Mouse (Mus musculus): Measurements from ENCODE around the gene Lamp1. TPM values are rescaled to one million over a fixed set of nuclear protein-coding genes. Genes with fewer than 3 reads are reported as not detected.

Gene Lamp1
- 272 and 298 TPM in 2 replicates for polyA plus RNA-seq (2014; fragmentation: Nextera tagmentation; extraction: Ambion mirVana)

GRCm38 (mm10) chr8:13158718-13159376 lies at the start of gene Lamp1:
Lamp1 (plus strand) TSS chr8:13159161.
- WGBS: under 1% methylated on average over 47 of the region's 50 CpGs
- Histone ChIP-seq H3K9me3 (ENCODE audit: control insufficient read depth, low read depth, low read length) (no peaks in the 10 kb centered on the region), H3K4me1 (ENCODE audit: control insufficient read depth, insufficient read depth, low read length) (peaks cover 11% of the 10 kb centered on the region), H3K9ac (replicated peaks; ENCODE audit: low read depth, low read length) (peak within 1 kb of the TSS; percentile 98), H3K27me3 (ENCODE audit: control insufficient read depth, insufficient read depth, low read length) (no peaks in the 10 kb centered on the region), H3K4me2 (replicated peaks; ENCODE audit: low read depth, low read length) (peak within 1 kb of the TSS; percentile 81), H3K27ac (ENCODE audit: low read length) (peak within 1 kb of the TSS; percentile 55), H3K4me3 (ENCODE audit: low read depth, low read length) (peak within 1 kb of the TSS; percentile 100), H3K36me3 (ENCODE audit: control insufficient read depth, insufficient read depth, low read length) (no peaks in the 10 kb centered on the region)
- ATAC-seq (ENCODE audit: insufficient number of reproducible peaks, insufficient read depth, low FRiP score, low read depth): peak; percentile 94

- no peak for ATAC-seq (ENCODE audit: insufficient number of reproducible peaks, insufficient read depth, low FRiP score, low read depth)
- no peak overlapping the region for H3K27ac ChIP-seq (ENCODE audit: low read length)
- no peak overlapping the region for H3K9ac ChIP-seq (replicated peaks; ENCODE audit: low read depth, low read length)
- WGBS: 50% methylated on average over 1 of the region's 1 CpGs
- 0 out of 2 replicates have a peak, but pooled peaks cover 6% of the 10 kb centered on the region for H3K36me3 ChIP-seq (ENCODE audit: control insufficient read depth, insufficient read depth, low read length)
- no peaks in the 10 kb centered on the region for H3K27me3 ChIP-seq (ENCODE audit: control insufficient read depth, insufficient read depth, low read length)
- H3K9me3 ChIP-seq (ENCODE audit: control insufficient read depth, low read depth, low read length): no peaks in the 10 kb centered on the region
- no peak overlapping the region for H3K4me3 ChIP-seq (ENCODE audit: low read depth, low read length)
- H3K4me2 ChIP-seq (replicated peaks; ENCODE audit: low read depth, low read length): no peak overlapping the region
- peaks cover 12% of the 10 kb centered on the region; the same call in 1 of the 2 replicates for H3K4me1 ChIP-seq (ENCODE audit: control insufficient read depth, insufficient read depth, low read length)
These were observed 49.5 kb upstream of the Lamp1 start for GRCm38 (mm10) chr8:13109416-13109960.

GRCm38 (mm10) chr8:13111917-13112316 lies 47.0 kb upstream of the Lamp1 start:
- no peak overlapping the region for H3K4me3 ChIP-seq (ENCODE audit: low read depth, low read length)
- no peak overlapping the region for H3K27ac ChIP-seq (ENCODE audit: low read length)
- no peaks in the 10 kb centered on the region for H3K9me3 ChIP-seq (ENCODE audit: control insufficient read depth, low read depth, low read length)
- ATAC-seq (ENCODE audit: insufficient number of reproducible peaks, insufficient read depth, low FRiP score, low read depth): no peak
- H3K4me2 ChIP-seq (replicated peaks; ENCODE audit: low read depth, low read length): no peak overlapping the region
- H3K27me3 ChIP-seq (ENCODE audit: control insufficient read depth, insufficient read depth, low read length): no peaks in the 10 kb centered on the region
- H3K9ac ChIP-seq (replicated peaks; ENCODE audit: low read depth, low read length): no peak overlapping the region
- peaks cover 9% of the 10 kb centered on the region; the same call in 1 of the 2 replicates for H3K4me1 ChIP-seq (ENCODE audit: control insufficient read depth, insufficient read depth, low read length)
- H3K36me3 ChIP-seq (ENCODE audit: control insufficient read depth, insufficient read depth, low read length): peaks cover 15% of the 10 kb centered on the region; the same call in 1 of the 2 replicates
- WGBS: 81% methylated on average over 11 of the region's 11 CpGs

- 92% methylated on average over 4 of the region's 4 CpGs for WGBS
- ATAC-seq (ENCODE audit: insufficient number of reproducible peaks, insufficient read depth, low FRiP score, low read depth): no peak
These were observed 45.7 kb upstream of the Lamp1 start for GRCm38 (mm10) chr8:13113232-13113631.

GRCm38 (mm10) chr8:13117096-13117495 lies 41.9 kb upstream of the Lamp1 start:
- Histone ChIP-seq H3K9ac (replicated peaks; ENCODE audit: low read depth, low read length) (no peak overlapping the region), H3K9me3 (ENCODE audit: control insufficient read depth, low read depth, low read length) (no peaks in the 10 kb centered on the region), H3K4me2 (replicated peaks; ENCODE audit: low read depth, low read length) (no peak overlapping the region), H3K4me3 (ENCODE audit: low read depth, low read length) (no peak overlapping the region), H3K27ac (ENCODE audit: low read length) (no peak overlapping the region), H3K4me1 (ENCODE audit: control insufficient read depth, insufficient read depth, low read length) (no peaks in the 10 kb centered on the region), H3K36me3 (ENCODE audit: control insufficient read depth, insufficient read depth, low read length) (peaks cover 27% of the 10 kb centered on the region), H3K27me3 (ENCODE audit: control insufficient read depth, insufficient read depth, low read length) (no peaks in the 10 kb centered on the region)
- ATAC-seq (ENCODE audit: insufficient number of reproducible peaks, insufficient read depth, low FRiP score, low read depth): no peak
- 94% methylated on average over 2 of the region's 2 CpGs for WGBS

More at GRCm38 (mm10) chr8:13113232-13113631, 45.7 kb upstream of the Lamp1 start:
- H3K9me3 ChIP-seq (ENCODE audit: control insufficient read depth, low read depth, low read length): no peaks in the 10 kb centered on the region
- no peak overlapping the region for H3K4me2 ChIP-seq (replicated peaks; ENCODE audit: low read depth, low read length)
- H3K36me3 ChIP-seq (ENCODE audit: control insufficient read depth, insufficient read depth, low read length): peaks cover 15% of the 10 kb centered on the region; the same call in 1 of the 2 replicates
- no peaks in the 10 kb centered on the region for H3K27me3 ChIP-seq (ENCODE audit: control insufficient read depth, insufficient read depth, low read length)
- no peak overlapping the region for H3K4me3 ChIP-seq (ENCODE audit: low read depth, low read length)
- H3K27ac ChIP-seq (ENCODE audit: low read length): no peak overlapping the region
- peaks cover 6% of the 10 kb centered on the region; the same call in 1 of the 2 replicates for H3K4me1 ChIP-seq (ENCODE audit: control insufficient read depth, insufficient read depth, low read length)
- no peak overlapping the region for H3K9ac ChIP-seq (replicated peaks; ENCODE audit: low read depth, low read length)

- Histone ChIP-seq H3K27me3 (ENCODE audit: control insufficient read depth, insufficient read depth, low read length) (no peaks in the 10 kb centered on the region), H3K4me2 (replicated peaks; ENCODE audit: low read depth, low read length) (no peak overlapping the region), H3K36me3 (ENCODE audit: control insufficient read depth, insufficient read depth, low read length) (peaks cover 29% of the 10 kb centered on the region), H3K9ac (replicated peaks; ENCODE audit: low read depth, low read length) (no peak overlapping the region), H3K9me3 (ENCODE audit: control insufficient read depth, low read depth, low read length) (no peaks in the 10 kb centered on the region), H3K4me3 (ENCODE audit: low read depth, low read length) (no peak overlapping the region), H3K4me1 (ENCODE audit: control insufficient read depth, insufficient read depth, low read length) (no peaks in the 10 kb centered on the region), H3K27ac (ENCODE audit: low read length) (no peak overlapping the region)
- no peak for ATAC-seq (ENCODE audit: insufficient number of reproducible peaks, insufficient read depth, low FRiP score, low read depth)
- WGBS: 86% methylated on average over 3 of the region's 3 CpGs
These were observed 40.4 kb upstream of the Lamp1 start for GRCm38 (mm10) chr8:13118516-13118915.

GRCm38 (mm10) chr8:13120882-13121665 lies 37.9 kb upstream of the Lamp1 start:
- H3K9me3 ChIP-seq (ENCODE audit: control insufficient read depth, low read depth, low read length): no peaks in the 10 kb centered on the region
- H3K4me2 ChIP-seq (replicated peaks; ENCODE audit: low read depth, low read length): no peak overlapping the region
- no peak for ATAC-seq (ENCODE audit: insufficient number of reproducible peaks, insufficient read depth, low FRiP score, low read depth)
- no peak overlapping the region for H3K9ac ChIP-seq (replicated peaks; ENCODE audit: low read depth, low read length)
- no peak overlapping the region for H3K4me3 ChIP-seq (ENCODE audit: low read depth, low read length)
- no peak overlapping the region for H3K27ac ChIP-seq (ENCODE audit: low read length)
- 83% methylated on average over 7 of the region's 7 CpGs for WGBS
- H3K36me3 ChIP-seq (ENCODE audit: control insufficient read depth, insufficient read depth, low read length): peaks cover 39% of the 10 kb centered on the region
- no peaks in the 10 kb centered on the region for H3K27me3 ChIP-seq (ENCODE audit: control insufficient read depth, insufficient read depth, low read length)
- H3K4me1 ChIP-seq (ENCODE audit: control insufficient read depth, insufficient read depth, low read length): no peaks in the 10 kb centered on the region

GRCm38 (mm10) chr8:13122887-13123421 lies 36.0 kb upstream of the Lamp1 start:
- WGBS: 89% methylated on average over 7 of the region's 7 CpGs
- no peak for ATAC-seq (ENCODE audit: insufficient number of reproducible peaks, insufficient read depth, low FRiP score, low read depth)
- no peaks in the 10 kb centered on the region for H3K9me3 ChIP-seq (ENCODE audit: control insufficient read depth, low read depth, low read length)
- H3K4me2 ChIP-seq (replicated peaks; ENCODE audit: low read depth, low read length): no peak overlapping the region
- no peaks in the 10 kb centered on the region for H3K4me1 ChIP-seq (ENCODE audit: control insufficient read depth, insufficient read depth, low read length)
- no peak overlapping the region for H3K4me3 ChIP-seq (ENCODE audit: low read depth, low read length)
- no peak overlapping the region for H3K27ac ChIP-seq (ENCODE audit: low read length)
- H3K27me3 ChIP-seq (ENCODE audit: control insufficient read depth, insufficient read depth, low read length): no peaks in the 10 kb centered on the region
- H3K9ac ChIP-seq (replicated peaks; ENCODE audit: low read depth, low read length): no peak overlapping the region
- H3K36me3 ChIP-seq (ENCODE audit: control insufficient read depth, insufficient read depth, low read length): peaks cover 57% of the 10 kb centered on the region

Data from stomach, embryonic 14.5 days (tissue).